Mouse (Mus musculus): ENCODE results near the gene Gm11042. TPM values are rescaled to one million over a fixed set of nuclear protein-coding genes. Genes with fewer than 3 reads are reported as not detected.

The Gm11042 gene
- polyA plus RNA-seq, 1 experiment from 2014 or later = not detected

- ATAC-seq (replicated peaks) = no peak
- no peak overlapping the region for H3K4me2 ChIP-seq (replicated peaks)
- H3K36me3 ChIP-seq = no peaks in the 10 kb centered on the region
- H3K4me1 ChIP-seq = 0 out of 2 replicates have a peak, but pooled peaks cover 3% of the 10 kb centered on the region
- H3K9me3 ChIP-seq = no peaks in the 10 kb centered on the region
- no peak overlapping the region for H3K9ac ChIP-seq (replicated peaks)
- 10% methylated on average over 10 of the region's 10 CpGs for WGBS
- H3K27ac ChIP-seq (replicated peaks) = no peak overlapping the region
- H3K4me3 ChIP-seq = no peak overlapping the region
- no peaks in the 10 kb centered on the region for H3K27me3 ChIP-seq
Observed at GRCm38 (mm10) chr12:74320318-74320717, 4.1 kb upstream of the Gm11042 start.

- H3K9ac ChIP-seq (replicated peaks) = peak overlapping the region; percentile 61
- no peaks in the 10 kb centered on the region for H3K36me3 ChIP-seq
- H3K9me3 ChIP-seq = no peaks in the 10 kb centered on the region
- H3K4me3 ChIP-seq = peak overlapping the region; percentile 42
- no peaks in the 10 kb centered on the region for H3K27me3 ChIP-seq
- peak overlapping the region; percentile 58 for H3K4me2 ChIP-seq (replicated peaks)
- 0 out of 2 replicates have a peak, but pooled peaks cover 3% of the 10 kb centered on the region for H3K4me1 ChIP-seq
- ATAC-seq (replicated peaks) = peak; percentile 90
- H3K27ac ChIP-seq (replicated peaks) = peak overlapping the region; percentile 85
- WGBS = 14% methylated on average over 15 of the region's 15 CpGs
Observed at GRCm38 (mm10) chr12:74316989-74317759, 980 bp upstream of the Gm11042 start.

- 50% methylated on average over 2 of the region's 2 CpGs for WGBS
- H3K4me2 ChIP-seq (replicated peaks) = no peak overlapping the region
Observed at GRCm38 (mm10) chr12:74315221-74315620, 973 bp downstream of the Gm11042 start.

GRCm38 (mm10) chr12:74312611-74313010 is 3.6 kb downstream of the Gm11042 start:
- Histone ChIP-seq H3K4me2 (replicated peaks) (no peak overlapping the region), H3K9ac (replicated peaks) (no peak overlapping the region), H3K27me3 (no peaks in the 10 kb centered on the region), H3K36me3 (no peaks in the 10 kb centered on the region), H3K4me1 (0 out of 2 replicates have a peak, but pooled peaks cover 3% of the 10 kb centered on the region), H3K27ac (replicated peaks) (no peak overlapping the region), H3K9me3 (no peaks in the 10 kb centered on the region), H3K4me3 (no peak overlapping the region)
- WGBS = 76% methylated on average over 3 of the region's 3 CpGs
- no peak for ATAC-seq (replicated peaks)

More at GRCm38 (mm10) chr12:74315221-74315620, 973 bp downstream of the Gm11042 start:
- no peak overlapping the region for H3K4me3 ChIP-seq
- H3K4me1 ChIP-seq = 0 out of 2 replicates have a peak, but pooled peaks cover 3% of the 10 kb centered on the region
- no peaks in the 10 kb centered on the region for H3K36me3 ChIP-seq
- no peaks in the 10 kb centered on the region for H3K9me3 ChIP-seq
- H3K9ac ChIP-seq (replicated peaks) = no peak overlapping the region
- no peak overlapping the region for H3K27ac ChIP-seq (replicated peaks)
- ATAC-seq (replicated peaks) = no peak
- no peaks in the 10 kb centered on the region for H3K27me3 ChIP-seq

- Histone ChIP-seq H3K36me3 (no peaks in the 10 kb centered on the region), H3K4me1 (peaks cover 9% of the 10 kb centered on the region), H3K9ac (replicated peaks) (no peak overlapping the region), H3K4me2 (replicated peaks) (no peak overlapping the region), H3K27me3 (no peaks in the 10 kb centered on the region), H3K4me3 (no peak overlapping the region), H3K9me3 (no peaks in the 10 kb centered on the region), H3K27ac (replicated peaks) (peak overlapping the region; percentile 63)
- ATAC-seq (replicated peaks) = peak; percentile 78
- 60% methylated on average over 9 of the region's 9 CpGs for WGBS
Observed at GRCm38 (mm10) chr12:74303418-74304294, 12.5 kb downstream of the Gm11042 start.

- Histone ChIP-seq H3K4me1 (peaks cover 9% of the 10 kb centered on the region), H3K27ac (replicated peaks) (no peak overlapping the region), H3K4me3 (no peak overlapping the region), H3K27me3 (no peaks in the 10 kb centered on the region), H3K36me3 (no peaks in the 10 kb centered on the region), H3K4me2 (replicated peaks) (no peak overlapping the region), H3K9ac (replicated peaks) (no peak overlapping the region), H3K9me3 (no peaks in the 10 kb centered on the region)
- WGBS = 71% methylated on average over 6 of the region's 6 CpGs
- ATAC-seq (replicated peaks) = no peak
Observed at GRCm38 (mm10) chr12:74301559-74301958, 14.6 kb downstream of the Gm11042 start.

- Histone ChIP-seq H3K4me2 (replicated peaks) (no peak overlapping the region), H3K9ac (replicated peaks) (no peak overlapping the region), H3K9me3 (no peaks in the 10 kb centered on the region), H3K36me3 (no peaks in the 10 kb centered on the region), H3K27ac (replicated peaks) (no peak overlapping the region), H3K27me3 (no peaks in the 10 kb centered on the region), H3K4me1 (no peaks in the 10 kb centered on the region), H3K4me3 (no peak overlapping the region)
- no peak for ATAC-seq (replicated peaks)
- WGBS = 48% methylated on average over 5 of the region's 5 CpGs
Observed at GRCm38 (mm10) chr12:74296374-74296773, 19.8 kb downstream of the Gm11042 start.

- H3K4me2 ChIP-seq (replicated peaks) = no peak overlapping the region
- H3K9me3 ChIP-seq = no peaks in the 10 kb centered on the region
- H3K4me1 ChIP-seq = no peaks in the 10 kb centered on the region
- no peaks in the 10 kb centered on the region for H3K27me3 ChIP-seq
- no peaks in the 10 kb centered on the region for H3K36me3 ChIP-seq
- 1% methylated on average over 4 of the region's 4 CpGs for WGBS
- no peak overlapping the region for H3K9ac ChIP-seq (replicated peaks)
- ATAC-seq (replicated peaks) = peak; percentile 68; the same call in 1 of the 2 replicates
- peak overlapping the region; percentile 27; the same call in 1 of the 2 replicates for H3K27ac ChIP-seq (replicated peaks)
- H3K4me3 ChIP-seq = no peak overlapping the region
Observed at GRCm38 (mm10) chr12:74293624-74294023, 22.6 kb downstream of the Gm11042 start.

GRCm38 (mm10) chr12:74290983-74291382 is 25.2 kb downstream of the Gm11042 start:
- H3K27me3 ChIP-seq = no peaks in the 10 kb centered on the region
- H3K9ac ChIP-seq (replicated peaks) = no peak overlapping the region
- 87% methylated on average over 4 of the region's 4 CpGs for WGBS
- H3K4me3 ChIP-seq = no peak overlapping the region
- H3K9me3 ChIP-seq = no peaks in the 10 kb centered on the region
- H3K4me2 ChIP-seq (replicated peaks) = no peak overlapping the region
- ATAC-seq (replicated peaks) = no peak
- no peaks in the 10 kb centered on the region for H3K36me3 ChIP-seq
- H3K4me1 ChIP-seq = peaks cover under 1% of the 10 kb centered on the region; the same call in 1 of the 2 replicates
- no peak overlapping the region for H3K27ac ChIP-seq (replicated peaks)

GRCm38 (mm10) chr12:74284685-74285054 is 31.5 kb downstream of the Gm11042 start:
- peak; percentile 37 for ATAC-seq (replicated peaks)
- H3K4me3 ChIP-seq = peak overlapping the region; percentile 45
- H3K4me2 ChIP-seq (replicated peaks) = peak overlapping the region; percentile 77
- H3K36me3 ChIP-seq = no peaks in the 10 kb centered on the region
- no peaks in the 10 kb centered on the region for H3K27me3 ChIP-seq
- H3K9me3 ChIP-seq = no peaks in the 10 kb centered on the region
- H3K4me1 ChIP-seq = peaks cover 23% of the 10 kb centered on the region
- WGBS = 1% methylated on average over 11 of the region's 11 CpGs
- H3K9ac ChIP-seq (replicated peaks) = peak overlapping the region; percentile 49
- 0 out of 2 replicates have a peak overlapping the region, but pooled peaks have one; percentile 1 for H3K27ac ChIP-seq (replicated peaks)

GRCm38 (mm10) chr12:74284020-74284684 is 32.0 kb downstream of the Gm11042 start:
- Histone ChIP-seq H3K27me3 (no peaks in the 10 kb centered on the region), H3K4me1 (peaks cover 23% of the 10 kb centered on the region), H3K4me3 (peak overlapping the region; percentile 45), H3K36me3 (no peaks in the 10 kb centered on the region), H3K4me2 (replicated peaks) (peak overlapping the region; percentile 77), H3K9ac (replicated peaks) (peak overlapping the region; percentile 49), H3K9me3 (no peaks in the 10 kb centered on the region), H3K27ac (replicated peaks) (0 out of 2 replicates have a peak overlapping the region, but pooled peaks have one; percentile 1)
- under 1% methylated on average over 49 of the region's 49 CpGs for WGBS
- peak; percentile 98 for ATAC-seq (replicated peaks)
